Mouse (Mus musculus) thymus, postnatal 25 days (tissue): ENCODE data around the gene Olfr1293-ps.

Source experiments
- DNase-seq: peaks from one replicate; pipeline ENCODE4 v3.0.0; 2022

The Olfr1293-ps gene

GRCm38 (mm10) chr2:111524903-111525302 is at the start of gene Olfr1293-ps:
TSS of gene Olfr1293-ps (plus strand) at chr2:111525203.
- DNase-seq, result no peak

- DNase-seq, result no peak
Observed at GRCm38 (mm10) chr2:111480519-111480918, 44.5 kb upstream of the Olfr1293-ps start, which contains the start of gene Olfr1289. TSS of gene Olfr1289 (plus strand) at chr2:111480819.

- DNase-seq, result no peak
Observed at GRCm38 (mm10) chr2:111493729-111494128, 31.3 kb upstream of the Olfr1293-ps start, which contains the start of gene Olfr1290. TSS of gene Olfr1290 (minus strand) at chr2:111493829.

GRCm38 (mm10) chr2:111496880-111497279 is 28.1 kb upstream of the Olfr1293-ps start, which contains the start of gene Olfr1291-ps1:
TSS of gene Olfr1291-ps1 (plus strand) at chr2:111497180.
- no peak for DNase-seq

GRCm38 (mm10) chr2:111517451-111517850 is 7.6 kb upstream of the Olfr1293-ps start:
- no peak for DNase-seq

- no peak for DNase-seq
Observed at GRCm38 (mm10) chr2:111540191-111540590, 15.2 kb downstream of the Olfr1293-ps start, which contains the start of gene Olfr1294. TSS of gene Olfr1294 (minus strand) at chr2:111540291.

- DNase-seq, result no peak
Observed at GRCm38 (mm10) chr2:111569581-111569980, 44.6 kb downstream of the Olfr1293-ps start, which contains the start of gene Olfr1295. TSS of gene Olfr1295 (minus strand) at chr2:111569681.
